Mouse (Mus musculus) intestine, postnatal 0 days (tissue): ENCODE data around the gene Hils1. TPM values are rescaled to one million over a fixed set of nuclear protein-coding genes. Genes with fewer than 3 reads are reported as not detected.

Experiments used
- ATAC-seq: fragments of 200-750 bp; cut with Nextera tagmentation; 2 replicates; pipeline ENCODE4 v1.8.0; 2017; ENCODE audit warnings: mild to moderate bottlenecking, moderate TSS enrichment, moderate library complexity
- H3K27ac ChIP-seq: fragments of 300-500 bp; sonication (generic); 2 replicates; pipeline ENCODE4 v1.5.1; 2014; ENCODE audit warnings: mild to moderate bottlenecking, low read depth, low read length, moderate library complexity
- H3K27me3 ChIP-seq: fragments of 300-500 bp; sonication (generic); replicated peaks from 2 replicates; pipeline ENCODE4 v1.6.1; 2014; ENCODE audit warnings: low read length, mixed read lengths; ENCODE audit not compliant: control insufficient read depth, insufficient read depth
- H3K36me3 ChIP-seq: fragments of 300-500 bp; sonication (generic); 2 replicates; pipeline ENCODE4 v1.6.1; 2014; ENCODE audit warnings: mild to moderate bottlenecking, moderate library complexity; ENCODE audit not compliant: control insufficient read depth, insufficient read depth
- H3K4me1 ChIP-seq: fragments of 300-500 bp; sonication (generic); replicated peaks from 2 replicates; pipeline ENCODE4 v1.6.1; 2014; ENCODE audit warnings: antibody characterized with exemption, low read length, mixed read lengths; ENCODE audit not compliant: control insufficient read depth, insufficient read depth
- H3K4me2 ChIP-seq: fragments of 300-500 bp; sonication (generic); replicated peaks from 2 replicates; pipeline ENCODE4 v1.6.1; 2014; ENCODE audit warnings: low read depth, mild to moderate bottlenecking, moderate library complexity
- H3K4me3 ChIP-seq: fragments of 300-500 bp; sonication (generic); 2 replicates; pipeline ENCODE4 v1.5.1; 2014; ENCODE audit warnings: low read depth, low read length
- H3K9ac ChIP-seq: fragments of 300-500 bp; sonication (generic); 2 replicates; pipeline ENCODE4 v1.6.1; 2014; ENCODE audit warnings: mild to moderate bottlenecking, low read depth, low read length
- H3K9me3 ChIP-seq: fragments of 300-500 bp; sonication (generic); 2 replicates; pipeline ENCODE4 v1.6.1; 2016; ENCODE audit warnings: mixed run types; ENCODE audit not compliant: control insufficient read depth
- CTCF ChIP-seq: sonication (generic); IDR thresholded peaks from 2 replicates; pipeline ENCODE4 v1.5.1; 2016; ENCODE audit warnings: low read depth, mild to moderate bottlenecking, control low read depth, antibody characterized with exemption, moderate library complexity
- WGBS: fragments of 180-500 bp; shearing (Covaris S2); extraction: QIAGEN DNeasy Blood & Tissue Kit; methylation state at CpG from one replicate; pipeline ENCODE4 v1.1.7; 2014; 5-methylcytosine and 5-hydroxymethylcytosine counted together
- polyA plus RNA-seq: library from polyadenylated mRNA; unstranded; fragments of >200 nt; fragmentation: Nextera tagmentation; extraction: Ambion mirVana; gene quantifications from 2 replicates; pipeline ENCODE4 v1.2.1, GENCODE M21; 2015

Hils1 gene
- polyA plus RNA-seq, 1 experiment from 2014 or later = not detected

- no peak for TF ChIP-seq CTCF
- no peak overlapping the region for H3K9ac ChIP-seq
- no peaks in the 10 kb centered on the region for H3K9me3 ChIP-seq
- H3K4me3 ChIP-seq = no peak overlapping the region
- peak overlapping the region; percentile 51 for H3K4me2 ChIP-seq
- 43% methylated on average over 9 of the region's 9 CpGs for WGBS
- H3K27me3 ChIP-seq = no peaks in the 10 kb centered on the region
- H3K4me1 ChIP-seq = no peaks in the 10 kb centered on the region
- no peak overlapping the region for H3K27ac ChIP-seq
- no peak; the same call in 1 of the 2 replicates for ATAC-seq
- H3K36me3 ChIP-seq = no peaks in the 10 kb centered on the region
Measured at GRCm38 (mm10) chr11:94978178-94978915, 11.0 kb downstream of the Hils1 start.

- Histone ChIP-seq H3K36me3 (no peaks in the 10 kb centered on the region), H3K9ac (0 out of 2 replicates have a peak overlapping the region, but pooled peaks have one; percentile 7), H3K27me3 (no peaks in the 10 kb centered on the region), H3K4me3 (peak overlapping the region; percentile 11; the same call in 1 of the 2 replicates), H3K9me3 (no peaks in the 10 kb centered on the region), H3K4me2 (peak overlapping the region; percentile 51), H3K27ac (no peak overlapping the region), H3K4me1 (no peaks in the 10 kb centered on the region)
- WGBS = under 1% methylated on average over 20 of the region's 20 CpGs
- ATAC-seq = peak; percentile 69
- peak; percentile 100 for TF ChIP-seq CTCF
Measured at GRCm38 (mm10) chr11:94978947-94979346, 11.6 kb downstream of the Hils1 start.

GRCm38 (mm10) chr11:94979462-94980179 lies 12.2 kb downstream of the Hils1 start:
- no peak for TF ChIP-seq CTCF
- Histone ChIP-seq H3K27me3 (no peaks in the 10 kb centered on the region), H3K9ac (0 out of 2 replicates have a peak overlapping the region, but pooled peaks have one; percentile 7), H3K9me3 (no peaks in the 10 kb centered on the region), H3K27ac (no peak overlapping the region), H3K4me2 (peak overlapping the region; percentile 51), H3K4me3 (no peak overlapping the region), H3K36me3 (no peaks in the 10 kb centered on the region), H3K4me1 (no peaks in the 10 kb centered on the region)
- 75% methylated on average over 11 of the region's 11 CpGs for WGBS
- ATAC-seq = no peak

- Histone ChIP-seq H3K4me1 (peaks cover 6% of the 10 kb centered on the region), H3K9ac (no peak overlapping the region), H3K4me2 (no peak overlapping the region), H3K27ac (no peak overlapping the region), H3K36me3 (no peaks in the 10 kb centered on the region), H3K4me3 (no peak overlapping the region), H3K9me3 (no peaks in the 10 kb centered on the region), H3K27me3 (no peaks in the 10 kb centered on the region)
- TF ChIP-seq CTCF = no peak
- no peak for ATAC-seq
- 33% methylated on average over 1 of the region's 1 CpGs for WGBS
Measured at GRCm38 (mm10) chr11:94985140-94985539, 17.7 kb downstream of the Hils1 start.

- no peak overlapping the region for H3K4me2 ChIP-seq
- no peak overlapping the region for H3K27ac ChIP-seq
- no peaks in the 10 kb centered on the region for H3K9me3 ChIP-seq
Measured at GRCm38 (mm10) chr11:94985822-94986221, 18.4 kb downstream of the Hils1 start.

GRCm38 (mm10) chr11:94986435-94986834 lies 19.0 kb downstream of the Hils1 start:
- WGBS = 69% methylated on average over 2 of the region's 2 CpGs

More at GRCm38 (mm10) chr11:94985822-94986221, 18.4 kb downstream of the Hils1 start:
- no peak for ATAC-seq
- Histone ChIP-seq H3K4me1 (peaks cover 6% of the 10 kb centered on the region), H3K27me3 (no peaks in the 10 kb centered on the region), H3K9ac (no peak overlapping the region), H3K4me3 (no peak overlapping the region), H3K36me3 (no peaks in the 10 kb centered on the region)
- WGBS = 75% methylated on average over 5 of the region's 5 CpGs
- TF ChIP-seq CTCF = no peak

More at GRCm38 (mm10) chr11:94986435-94986834, 19.0 kb downstream of the Hils1 start:
- Histone ChIP-seq H3K36me3 (no peaks in the 10 kb centered on the region), H3K4me1 (peaks cover 6% of the 10 kb centered on the region), H3K27ac (no peak overlapping the region), H3K27me3 (no peaks in the 10 kb centered on the region), H3K4me3 (no peak overlapping the region), H3K4me2 (no peak overlapping the region), H3K9me3 (no peaks in the 10 kb centered on the region), H3K9ac (no peak overlapping the region)
- TF ChIP-seq CTCF = no peak
- no peak for ATAC-seq
